Mouse (Mus musculus): ENCODE data around the gene Mrgprf. TPM values are rescaled to one million over a fixed set of nuclear protein-coding genes. Genes with fewer than 3 reads are reported as not detected.

The Mrgprf gene
- polyA plus RNA-seq, 1 experiment from 2014 or later = 2.0 TPM

DNA sequence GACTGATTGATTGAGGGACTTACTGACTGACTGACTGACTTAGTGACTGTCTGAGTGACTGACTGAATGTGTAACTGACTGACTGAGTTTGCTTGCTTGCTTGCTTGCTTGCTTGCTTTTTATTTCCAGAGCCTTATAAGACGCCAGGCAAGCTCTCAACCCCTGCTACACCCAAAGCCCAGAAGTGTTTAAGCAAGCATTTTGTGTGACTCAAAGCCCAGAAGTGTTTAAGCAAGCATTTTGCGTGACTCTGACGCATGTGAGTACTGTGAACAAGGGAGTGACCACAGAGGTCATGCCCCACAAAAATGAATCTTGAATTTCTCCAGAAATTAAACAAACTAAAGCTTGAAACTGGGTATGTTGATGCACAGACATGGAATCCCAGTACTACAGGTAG is 16.3 kb upstream of the Mrgprf start:
- H3K4me3 ChIP-seq = no peak overlapping the region
- H3K9me3 ChIP-seq = no peaks in the 10 kb centered on the region
- H3K27me3 ChIP-seq = no peaks in the 10 kb centered on the region
- H3K27ac ChIP-seq (replicated peaks) = no peak overlapping the region
- 64% methylated on average over 3 of the region's 3 CpGs for WGBS
- peaks cover 9% of the 10 kb centered on the region for H3K4me1 ChIP-seq
- H3K4me2 ChIP-seq (replicated peaks) = peak overlapping the region; percentile 63
- no peak overlapping the region for H3K9ac ChIP-seq (replicated peaks)
- ATAC-seq (replicated peaks) = no peak; the same call in 1 of the 2 replicates
- H3K36me3 ChIP-seq = no peaks in the 10 kb centered on the region

DNA sequence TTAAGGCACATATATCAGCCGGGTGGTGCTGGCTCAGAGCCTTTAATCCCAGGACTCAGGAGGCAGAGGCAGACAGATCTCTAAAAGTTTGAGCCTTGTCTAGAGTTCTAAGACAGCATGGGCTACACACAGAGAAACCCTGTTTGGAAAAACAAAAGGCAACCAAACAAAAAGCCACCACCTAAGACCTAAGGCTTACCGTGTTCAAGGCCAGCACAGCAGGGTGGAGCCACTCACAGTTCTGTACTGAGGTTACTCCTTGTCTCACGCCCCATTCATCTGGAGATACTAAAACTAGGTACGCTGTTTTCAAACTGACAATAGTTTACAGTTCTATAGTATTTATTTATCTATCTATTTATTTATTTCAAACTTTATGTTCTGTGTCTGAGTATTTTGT is 15.2 kb upstream of the Mrgprf start:
- H3K27me3 ChIP-seq = no peaks in the 10 kb centered on the region
- H3K4me2 ChIP-seq (replicated peaks) = no peak overlapping the region
- WGBS = 75% methylated on average over 4 of the region's 4 CpGs
- no peak overlapping the region for H3K9ac ChIP-seq (replicated peaks)
- no peaks in the 10 kb centered on the region for H3K36me3 ChIP-seq
- ATAC-seq (replicated peaks) = no peak
- H3K9me3 ChIP-seq = no peaks in the 10 kb centered on the region
- H3K27ac ChIP-seq (replicated peaks) = no peak overlapping the region
- peaks cover 9% of the 10 kb centered on the region for H3K4me1 ChIP-seq
- H3K4me3 ChIP-seq = no peak overlapping the region

DNA sequence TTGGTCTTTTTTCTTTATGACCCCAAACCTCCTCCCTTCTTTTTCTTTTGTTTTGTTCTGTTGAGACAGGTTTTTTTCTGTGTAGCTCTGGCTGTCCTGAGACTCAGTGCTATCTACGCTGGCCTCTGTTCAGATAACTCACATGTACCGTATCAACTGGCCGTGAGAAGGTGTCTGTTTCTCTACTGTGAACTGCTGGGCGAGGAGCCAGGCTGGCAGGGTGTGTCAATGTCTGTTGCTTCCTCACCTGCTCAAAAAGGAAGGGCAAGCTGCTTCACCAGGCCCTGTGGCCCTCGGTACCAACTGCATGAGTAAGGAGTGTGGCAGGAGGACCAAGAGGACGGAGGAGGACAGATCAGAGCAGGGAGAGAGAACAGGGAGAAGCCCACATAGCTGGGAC is 13.2 kb upstream of the Mrgprf start:
- H3K9ac ChIP-seq (replicated peaks) = no peak overlapping the region
- ATAC-seq (replicated peaks) = no peak
- 79% methylated on average over 6 of the region's 6 CpGs for WGBS
- H3K4me2 ChIP-seq (replicated peaks) = no peak overlapping the region
- no peaks in the 10 kb centered on the region for H3K36me3 ChIP-seq
- no peak overlapping the region for H3K27ac ChIP-seq (replicated peaks)
- H3K27me3 ChIP-seq = no peaks in the 10 kb centered on the region
- no peaks in the 10 kb centered on the region for H3K9me3 ChIP-seq
- H3K4me3 ChIP-seq = no peak overlapping the region
- peaks cover 9% of the 10 kb centered on the region for H3K4me1 ChIP-seq

GRCm38 (mm10) chr7:145289302-145289701 is 11.3 kb upstream of the Mrgprf start:
- no peak overlapping the region for H3K4me3 ChIP-seq
- no peaks in the 10 kb centered on the region for H3K4me1 ChIP-seq
- H3K9ac ChIP-seq (replicated peaks) = no peak overlapping the region
- no peak for ATAC-seq (replicated peaks)
- WGBS = 18% methylated on average over 5 of the region's 5 CpGs
- no peak overlapping the region for H3K4me2 ChIP-seq (replicated peaks)
- no peaks in the 10 kb centered on the region for H3K27me3 ChIP-seq
- no peaks in the 10 kb centered on the region for H3K9me3 ChIP-seq
- no peaks in the 10 kb centered on the region for H3K36me3 ChIP-seq
- H3K27ac ChIP-seq (replicated peaks) = no peak overlapping the region

DNA sequence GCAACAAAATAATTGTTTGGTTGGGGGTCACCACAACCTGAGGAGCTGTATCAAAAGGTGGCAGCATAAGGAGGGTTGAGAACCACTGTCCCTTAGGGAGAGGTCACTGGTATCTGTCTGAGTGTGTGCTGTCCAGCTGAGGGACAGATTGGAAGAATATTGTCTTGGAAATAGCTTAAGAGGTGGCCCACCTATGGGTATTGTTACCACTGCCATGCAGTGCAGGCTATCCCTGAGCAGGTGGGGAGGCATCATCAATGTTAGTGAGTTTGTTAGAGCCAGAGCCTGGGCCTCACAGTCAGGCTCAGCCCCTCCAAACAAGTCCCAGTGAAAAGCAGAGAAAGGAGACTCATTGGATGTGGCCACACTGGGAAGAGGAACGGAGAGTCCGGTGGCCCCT is 8.8 kb upstream of the Mrgprf start:
- Histone ChIP-seq H3K27me3 (no peaks in the 10 kb centered on the region), H3K36me3 (no peaks in the 10 kb centered on the region), H3K4me2 (replicated peaks) (no peak overlapping the region), H3K9me3 (no peaks in the 10 kb centered on the region), H3K4me1 (no peaks in the 10 kb centered on the region), H3K9ac (replicated peaks) (no peak overlapping the region), H3K27ac (replicated peaks) (no peak overlapping the region), H3K4me3 (no peak overlapping the region)
- no peak for ATAC-seq (replicated peaks)
- 100% methylated on average over 2 of the region's 2 CpGs for WGBS

- Histone ChIP-seq H3K4me1 (no peaks in the 10 kb centered on the region), H3K27me3 (no peaks in the 10 kb centered on the region), H3K4me2 (replicated peaks) (no peak overlapping the region), H3K4me3 (no peak overlapping the region), H3K27ac (replicated peaks) (no peak overlapping the region), H3K9ac (replicated peaks) (no peak overlapping the region), H3K36me3 (no peaks in the 10 kb centered on the region), H3K9me3 (no peaks in the 10 kb centered on the region)
- 82% methylated on average over 2 of the region's 2 CpGs for WGBS
- ATAC-seq (replicated peaks) = no peak
Observed at GRCm38 (mm10) chr7:145292726-145293125, 7.9 kb upstream of the Mrgprf start.

DNA sequence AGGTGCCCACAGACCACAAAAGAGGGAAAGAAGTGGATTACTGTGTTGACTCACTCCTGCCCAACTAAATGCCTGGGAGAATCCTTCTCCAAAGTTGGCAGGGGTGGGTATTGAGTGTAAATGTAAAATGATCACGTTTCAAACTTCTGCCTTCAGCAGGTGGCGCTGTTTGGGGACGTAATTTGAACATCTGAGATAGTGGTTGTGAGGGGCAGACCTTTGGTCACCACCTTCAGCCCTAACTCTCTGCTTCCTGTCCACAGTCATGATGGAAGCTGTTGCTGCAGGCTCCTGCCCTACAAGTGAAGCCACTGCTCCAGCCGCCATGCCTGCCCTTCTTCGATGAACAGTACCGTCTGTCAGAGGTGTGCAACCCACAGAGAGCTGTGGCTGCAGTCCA is 6.8 kb upstream of the Mrgprf start:
- Histone ChIP-seq H3K36me3 (no peaks in the 10 kb centered on the region), H3K9me3 (no peaks in the 10 kb centered on the region), H3K27ac (replicated peaks) (no peak overlapping the region), H3K4me1 (no peaks in the 10 kb centered on the region), H3K4me3 (no peak overlapping the region), H3K27me3 (no peaks in the 10 kb centered on the region), H3K4me2 (replicated peaks) (no peak overlapping the region), H3K9ac (replicated peaks) (no peak overlapping the region)
- no peak for ATAC-seq (replicated peaks)
- 33% methylated on average over 6 of the region's 6 CpGs for WGBS

DNA sequence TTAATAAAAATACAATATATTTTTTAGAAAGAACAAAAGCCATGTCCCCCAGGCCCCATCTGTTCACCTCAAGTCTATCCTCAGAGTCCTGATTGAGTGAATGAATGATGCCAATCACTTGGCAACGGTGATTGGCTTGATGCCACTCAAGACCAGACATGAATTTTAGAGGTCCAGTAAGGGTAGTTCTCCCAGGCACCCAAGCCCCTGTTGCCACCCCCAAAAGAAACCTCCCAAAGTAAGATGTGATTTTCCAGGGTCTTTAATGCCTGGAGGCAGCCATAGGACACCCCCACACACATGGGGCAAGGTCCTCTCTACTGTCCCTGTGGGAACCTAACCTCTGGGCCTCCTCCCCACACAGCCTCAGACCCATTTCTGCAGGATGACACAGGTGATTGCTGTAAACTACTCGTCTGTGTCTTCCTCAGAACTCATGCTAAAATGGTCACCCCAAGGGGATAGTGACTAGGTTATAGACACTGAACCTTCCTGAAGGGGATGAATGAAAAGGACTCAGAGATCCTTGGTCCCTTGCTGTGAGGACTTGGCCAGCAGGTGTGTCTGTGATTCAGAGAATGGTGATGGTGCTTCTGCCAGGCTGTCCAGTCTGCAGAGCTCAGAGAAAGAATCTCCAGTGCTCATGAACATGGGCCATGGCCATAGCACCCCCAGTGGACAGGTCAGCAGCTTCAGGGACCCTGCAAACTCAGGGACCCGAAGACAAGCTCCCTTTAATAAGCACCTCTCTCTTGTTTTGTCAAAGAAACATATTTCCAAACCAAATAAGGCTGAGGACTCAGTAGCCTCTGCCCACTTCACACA is 1.8 kb upstream of the Mrgprf start:
- no peaks in the 10 kb centered on the region for H3K36me3 ChIP-seq
- H3K4me3 ChIP-seq = no peak overlapping the region
- no peaks in the 10 kb centered on the region for H3K9me3 ChIP-seq
- H3K27me3 ChIP-seq = no peaks in the 10 kb centered on the region
- WGBS = 74% methylated on average over 3 of the region's 3 CpGs
- no peak for ATAC-seq (replicated peaks)
- no peak overlapping the region for H3K27ac ChIP-seq (replicated peaks)
- H3K4me1 ChIP-seq = peaks cover 7% of the 10 kb centered on the region
- no peak overlapping the region for H3K4me2 ChIP-seq (replicated peaks)
- no peak overlapping the region for H3K9ac ChIP-seq (replicated peaks)

- H3K27ac ChIP-seq (replicated peaks) = no peak overlapping the region
- no peaks in the 10 kb centered on the region for H3K27me3 ChIP-seq
- H3K4me2 ChIP-seq (replicated peaks) = no peak overlapping the region
- H3K4me1 ChIP-seq = peaks cover 7% of the 10 kb centered on the region
- H3K4me3 ChIP-seq = no peak overlapping the region
- no peaks in the 10 kb centered on the region for H3K9me3 ChIP-seq
- WGBS = 81% methylated on average over 7 of the region's 7 CpGs
- no peaks in the 10 kb centered on the region for H3K36me3 ChIP-seq
- no peak for ATAC-seq (replicated peaks)
- no peak overlapping the region for H3K9ac ChIP-seq (replicated peaks)
Observed at GRCm38 (mm10) chr7:145299562-145300320, 887 bp upstream of the Mrgprf start.

GRCm38 (mm10) chr7:145301008-145301340 is 346 bp downstream of the Mrgprf start:
- Histone ChIP-seq H3K27me3 (no peaks in the 10 kb centered on the region), H3K9me3 (no peaks in the 10 kb centered on the region), H3K4me3 (no peak overlapping the region), H3K4me2 (replicated peaks) (no peak overlapping the region), H3K36me3 (no peaks in the 10 kb centered on the region), H3K4me1 (peaks cover 7% of the 10 kb centered on the region), H3K27ac (replicated peaks) (no peak overlapping the region), H3K9ac (replicated peaks) (no peak overlapping the region)
- ATAC-seq (replicated peaks) = no peak

DNA sequence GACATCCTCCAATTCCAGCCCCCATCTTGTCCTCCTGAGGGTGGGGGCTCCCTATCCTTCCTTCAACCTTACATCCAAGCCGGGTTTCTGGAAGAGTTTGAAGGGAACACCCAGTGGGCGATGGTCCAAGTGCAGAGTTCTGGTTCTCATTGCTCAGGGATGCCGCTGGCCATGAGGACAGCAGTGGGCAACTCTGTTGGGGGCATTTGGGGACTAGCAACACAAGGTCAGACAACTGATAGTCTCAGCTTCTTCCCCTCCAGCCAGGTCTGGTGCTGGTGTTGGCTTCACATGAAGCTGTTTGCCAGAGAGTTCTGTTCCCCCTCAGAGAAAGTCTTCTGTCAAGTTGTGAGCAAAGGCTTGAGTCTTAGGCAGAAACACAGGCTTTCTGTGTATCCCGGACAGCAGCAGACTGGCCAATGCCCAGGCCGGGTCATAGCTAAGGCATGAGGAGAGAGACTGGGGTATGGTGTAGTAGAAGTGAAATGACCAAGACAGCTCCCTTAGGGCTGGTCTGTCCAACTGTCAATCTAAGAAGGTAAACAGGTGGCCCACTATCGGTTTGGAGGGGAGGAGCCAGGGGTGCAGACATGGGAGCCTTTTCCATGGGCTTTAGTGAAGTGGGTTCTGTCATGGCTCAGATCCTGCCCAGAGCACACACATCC is 845 bp downstream of the Mrgprf start:
- no peaks in the 10 kb centered on the region for H3K36me3 ChIP-seq
- H3K4me2 ChIP-seq (replicated peaks) = no peak overlapping the region
- H3K4me1 ChIP-seq = peaks cover 7% of the 10 kb centered on the region
- no peak overlapping the region for H3K9ac ChIP-seq (replicated peaks)
- no peak for ATAC-seq (replicated peaks)
- no peaks in the 10 kb centered on the region for H3K27me3 ChIP-seq
- H3K4me3 ChIP-seq = no peak overlapping the region
- no peak overlapping the region for H3K27ac ChIP-seq (replicated peaks)
- 94% methylated on average over 6 of the region's 6 CpGs for WGBS
- no peaks in the 10 kb centered on the region for H3K9me3 ChIP-seq

DNA sequence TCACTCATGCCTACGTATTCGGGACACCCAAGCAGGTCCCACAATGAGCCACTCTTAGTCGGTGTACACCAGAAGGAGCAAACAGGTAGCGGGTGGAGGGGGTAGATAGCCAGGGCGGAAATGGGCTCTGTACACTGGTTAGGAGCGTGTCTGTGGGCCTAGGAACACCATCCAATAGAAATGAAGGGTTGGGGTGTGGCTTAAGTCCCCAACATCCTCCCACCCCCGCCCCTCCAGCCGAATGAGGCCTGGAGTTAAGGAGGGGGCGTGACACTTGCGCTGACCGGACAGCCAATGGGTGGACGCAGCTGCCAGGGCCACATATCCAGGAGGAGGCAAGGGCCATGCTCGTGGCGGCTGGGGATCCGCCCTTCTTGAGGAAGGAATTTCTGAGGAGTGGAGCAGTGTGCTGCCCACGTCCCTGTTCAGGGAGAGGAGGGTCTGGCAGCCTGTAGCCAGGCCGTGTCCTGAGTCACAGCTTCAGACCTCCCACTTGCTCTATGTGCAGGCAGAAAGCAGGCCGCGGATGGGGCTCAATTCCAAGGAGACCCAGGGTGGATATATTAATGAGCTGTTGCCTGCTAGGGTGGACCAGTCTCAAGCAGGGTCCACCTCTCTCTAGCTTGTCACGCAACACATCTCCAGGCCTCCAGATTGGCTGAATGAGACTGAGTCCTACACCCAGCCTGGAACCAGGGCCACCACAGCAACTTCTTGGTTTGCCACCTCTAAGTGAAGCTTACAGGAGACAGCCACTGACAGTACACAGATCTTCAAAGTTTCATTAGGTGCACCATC is 2.1 kb downstream of the Mrgprf start:
- peaks cover 7% of the 10 kb centered on the region for H3K4me1 ChIP-seq
- WGBS = 8% methylated on average over 20 of the region's 20 CpGs
- ATAC-seq (replicated peaks) = peak; percentile 82
- H3K9me3 ChIP-seq = no peaks in the 10 kb centered on the region
- no peak overlapping the region for H3K27ac ChIP-seq (replicated peaks)
- peak overlapping the region; percentile 43 for H3K4me2 ChIP-seq (replicated peaks)
- no peaks in the 10 kb centered on the region for H3K36me3 ChIP-seq
- H3K27me3 ChIP-seq = no peaks in the 10 kb centered on the region
- 0 out of 2 replicates have a peak overlapping the region, but pooled peaks have one; percentile 13 for H3K9ac ChIP-seq (replicated peaks)
- peak overlapping the region; percentile 21 for H3K4me3 ChIP-seq
